Mouse (Mus musculus) heart, embryonic 13.5 days (tissue): Measurements from ENCODE around the gene Lefty1. TPM values are rescaled to one million over a fixed set of nuclear protein-coding genes. Genes with fewer than 3 reads are reported as not detected.

ENCODE experiments used
- ATAC-seq: fragments of 200-750 bp; cut with Nextera tagmentation; 2 replicates; pipeline ENCODE4 v1.8.0; 2017; ENCODE audit warnings: moderate TSS enrichment; ENCODE audit not compliant: insufficient number of reproducible peaks, low FRiP score, low TSS enrichment; ENCODE audit errors: extremely low read depth
- H3K27ac ChIP-seq: fragments of 300-500 bp; sonication (generic); replicated peaks from 2 replicates; pipeline ENCODE4 v1.5.1; 2015; ENCODE audit warnings: moderate library complexity, mild to moderate bottlenecking, inconsistent platforms
- H3K27me3 ChIP-seq: fragments of 300-500 bp; sonication (generic); replicated peaks from 2 replicates; pipeline ENCODE4 v1.6.1; 2015; ENCODE audit warnings: mild to moderate bottlenecking, inconsistent platforms
- H3K36me3 ChIP-seq: fragments of 300-500 bp; sonication (generic); 2 replicates; pipeline ENCODE4 v1.6.1; 2015; ENCODE audit warnings: mild to moderate bottlenecking, inconsistent platforms
- H3K4me1 ChIP-seq: fragments of 300-500 bp; sonication (generic); 2 replicates; pipeline ENCODE4 v1.6.1; 2015; ENCODE audit warnings: inconsistent platforms
- H3K4me2 ChIP-seq: fragments of 300-500 bp; sonication (generic); 2 replicates; pipeline ENCODE4 v1.6.1; 2015; ENCODE audit warnings: inconsistent platforms, mild to moderate bottlenecking, moderate library complexity
- H3K4me3 ChIP-seq: fragments of 300-500 bp; sonication (generic); 2 replicates; pipeline ENCODE4 v1.5.1; 2015; ENCODE audit warnings: moderate library complexity, mild to moderate bottlenecking, inconsistent platforms
- H3K9ac ChIP-seq: fragments of 300-500 bp; sonication (generic); 2 replicates; pipeline ENCODE4 v1.6.1; 2015; ENCODE audit warnings: inconsistent platforms, mild to moderate bottlenecking, moderate library complexity
- H3K9me3 ChIP-seq: fragments of 300-500 bp; sonication (generic); 2 replicates; pipeline ENCODE4 v1.6.1; 2016; ENCODE audit warnings: inconsistent platforms
- WGBS: fragments of 180-500 bp; shearing (Covaris S2); methylation state at CpG from one replicate; pipeline ENCODE4 v1.1.7; 2015; ENCODE audit warnings: mixed read lengths; 5-methylcytosine and 5-hydroxymethylcytosine counted together
- polyA plus RNA-seq: library from polyadenylated mRNA; unstranded; fragments of >200 nt; fragmentation: Nextera tagmentation; extraction: Ambion mirVana; gene quantifications from 2 replicates; pipeline ENCODE4 v1.2.1, GENCODE M21; 2015

The Lefty1 gene
- polyA plus RNA-seq, 1 experiment from 2014 or later = 1.4 TPM

- H3K9me3 ChIP-seq = no peaks in the 10 kb centered on the region
- peaks cover 54% of the 10 kb centered on the region for H3K4me1 ChIP-seq
- peak within 1 kb of the TSS; percentile 92 for H3K9ac ChIP-seq
- peaks cover 9% of the 10 kb centered on the region for H3K36me3 ChIP-seq
- under 1% methylated on average over 73 of the region's 73 CpGs for WGBS
- peak within 1 kb of the TSS; percentile 88 for H3K4me3 ChIP-seq
- ATAC-seq = peak; percentile 37; the same call in 1 of the 2 replicates
- H3K4me2 ChIP-seq = peak within 1 kb of the TSS; percentile 84
- H3K27ac ChIP-seq = peak within 1 kb of the TSS; percentile 86
- H3K27me3 ChIP-seq = peaks cover 13% of the 10 kb centered on the region
Measured at GRCm38 (mm10) chr1:180942166-180943031, 7.6 kb downstream of the Lefty1 start, which contains the start of gene Tmem63a. Gene Tmem63a, plus strand, starts transcription at chr1:180942344.

GRCm38 (mm10) chr1:180943032-180943644 lies 8.3 kb downstream of the Lefty1 start:
- no peaks in the 10 kb centered on the region for H3K9me3 ChIP-seq
- peak overlapping the region; percentile 84 for H3K4me2 ChIP-seq
- peak overlapping the region; percentile 88 for H3K4me3 ChIP-seq
- H3K27ac ChIP-seq = peak overlapping the region; percentile 86
- 35% methylated on average over 11 of the region's 11 CpGs for WGBS
- no peak for ATAC-seq
- H3K36me3 ChIP-seq = peaks cover 16% of the 10 kb centered on the region
- peaks cover 51% of the 10 kb centered on the region for H3K4me1 ChIP-seq
- peak overlapping the region; percentile 92 for H3K9ac ChIP-seq
- peaks cover 6% of the 10 kb centered on the region for H3K27me3 ChIP-seq

- WGBS = 50% methylated on average over 1 of the region's 1 CpGs
- Histone ChIP-seq H3K9me3 (no peaks in the 10 kb centered on the region), H3K4me3 (no peak overlapping the region), H3K4me1 (peaks cover 51% of the 10 kb centered on the region), H3K27ac (no peak overlapping the region; the same call in 1 of the 2 replicates), H3K27me3 (peaks cover 4% of the 10 kb centered on the region; the same call in 1 of the 2 replicates), H3K9ac (peak overlapping the region; percentile 92; the same call in 1 of the 2 replicates), H3K4me2 (peak overlapping the region; percentile 84), H3K36me3 (peaks cover 24% of the 10 kb centered on the region)
- no peak for ATAC-seq
Measured at GRCm38 (mm10) chr1:180943896-180944295, 9.1 kb downstream of the Lefty1 start.

GRCm38 (mm10) chr1:180944553-180944952 lies 9.7 kb downstream of the Lefty1 start:
- H3K4me3 ChIP-seq = no peak overlapping the region
- H3K27me3 ChIP-seq = peaks cover 4% of the 10 kb centered on the region; the same call in 1 of the 2 replicates
- 79% methylated on average over 4 of the region's 4 CpGs for WGBS
- no peak overlapping the region for H3K9ac ChIP-seq
- peak overlapping the region; percentile 70 for H3K27ac ChIP-seq
- ATAC-seq = no peak
- no peaks in the 10 kb centered on the region for H3K9me3 ChIP-seq
- H3K36me3 ChIP-seq = peaks cover 30% of the 10 kb centered on the region
- no peak overlapping the region for H3K4me2 ChIP-seq
- H3K4me1 ChIP-seq = peaks cover 51% of the 10 kb centered on the region

- H3K4me1 ChIP-seq = peaks cover 51% of the 10 kb centered on the region
- ATAC-seq = 0 out of 2 replicates have a peak, but pooled peaks have one; percentile 22
- peaks cover 38% of the 10 kb centered on the region for H3K36me3 ChIP-seq
- peak overlapping the region; percentile 60 for H3K4me2 ChIP-seq
- H3K27ac ChIP-seq = peak overlapping the region; percentile 70
- H3K4me3 ChIP-seq = peak overlapping the region; percentile 28
- H3K27me3 ChIP-seq = peaks cover 4% of the 10 kb centered on the region; the same call in 1 of the 2 replicates
- H3K9me3 ChIP-seq = no peaks in the 10 kb centered on the region
- peak overlapping the region; percentile 56 for H3K9ac ChIP-seq
- WGBS = 25% methylated on average over 20 of the region's 20 CpGs
Measured at GRCm38 (mm10) chr1:180945001-180945980, 10.5 kb downstream of the Lefty1 start.

GRCm38 (mm10) chr1:180946448-180946847 lies 11.6 kb downstream of the Lefty1 start:
- H3K4me1 ChIP-seq = peaks cover 45% of the 10 kb centered on the region
- no peak overlapping the region for H3K4me3 ChIP-seq
- H3K4me2 ChIP-seq = no peak overlapping the region
- H3K9ac ChIP-seq = 0 out of 2 replicates have a peak overlapping the region, but pooled peaks have one; percentile 56
- peaks cover 4% of the 10 kb centered on the region; the same call in 1 of the 2 replicates for H3K9me3 ChIP-seq
- H3K36me3 ChIP-seq = peaks cover 43% of the 10 kb centered on the region
- no peaks in the 10 kb centered on the region for H3K27me3 ChIP-seq
- peak overlapping the region; percentile 70; the same call in 1 of the 2 replicates for H3K27ac ChIP-seq
- WGBS = 79% methylated on average over 6 of the region's 6 CpGs
- no peak for ATAC-seq

GRCm38 (mm10) chr1:180952085-180952746 lies 17.4 kb downstream of the Lefty1 start:
- Histone ChIP-seq H3K4me3 (no peak overlapping the region), H3K27me3 (no peaks in the 10 kb centered on the region), H3K4me1 (no peaks in the 10 kb centered on the region), H3K4me2 (no peak overlapping the region), H3K9ac (no peak overlapping the region), H3K9me3 (peaks cover 4% of the 10 kb centered on the region; the same call in 1 of the 2 replicates), H3K36me3 (peaks cover 90% of the 10 kb centered on the region), H3K27ac (no peak overlapping the region)
- no peak for ATAC-seq
- 80% methylated on average over 6 of the region's 6 CpGs for WGBS

GRCm38 (mm10) chr1:180952808-180953207 lies 18.0 kb downstream of the Lefty1 start:
- Histone ChIP-seq H3K4me3 (no peak overlapping the region), H3K36me3 (peaks cover 90% of the 10 kb centered on the region), H3K9ac (no peak overlapping the region), H3K27ac (no peak overlapping the region), H3K4me1 (no peaks in the 10 kb centered on the region), H3K27me3 (no peaks in the 10 kb centered on the region), H3K9me3 (peaks cover 4% of the 10 kb centered on the region; the same call in 1 of the 2 replicates), H3K4me2 (no peak overlapping the region)
- no peak for ATAC-seq
- WGBS = 89% methylated on average over 5 of the region's 5 CpGs

- H3K36me3 ChIP-seq = peaks cover 90% of the 10 kb centered on the region
- H3K9me3 ChIP-seq = no peaks in the 10 kb centered on the region
- no peak overlapping the region for H3K4me2 ChIP-seq
- no peak overlapping the region for H3K4me3 ChIP-seq
- no peak for ATAC-seq
- H3K27me3 ChIP-seq = no peaks in the 10 kb centered on the region
- no peak overlapping the region for H3K27ac ChIP-seq
- H3K9ac ChIP-seq = no peak overlapping the region
- WGBS = 85% methylated on average over 8 of the region's 8 CpGs
- H3K4me1 ChIP-seq = no peaks in the 10 kb centered on the region
Measured at GRCm38 (mm10) chr1:180956401-180956800, 21.6 kb downstream of the Lefty1 start.

- no peak overlapping the region for H3K4me3 ChIP-seq
- H3K36me3 ChIP-seq = peaks cover 90% of the 10 kb centered on the region
- H3K27ac ChIP-seq = no peak overlapping the region
- H3K9me3 ChIP-seq = no peaks in the 10 kb centered on the region
- no peak overlapping the region for H3K9ac ChIP-seq
- ATAC-seq = peak; percentile 68
- 62% methylated on average over 8 of the region's 8 CpGs for WGBS
- H3K4me2 ChIP-seq = no peak overlapping the region
- no peaks in the 10 kb centered on the region for H3K27me3 ChIP-seq
- no peaks in the 10 kb centered on the region for H3K4me1 ChIP-seq
Measured at GRCm38 (mm10) chr1:180956973-180957381, 22.2 kb downstream of the Lefty1 start.
